Mouse (Mus musculus) thymus, postnatal 10 days (tissue): ENCODE results near the gene Rtn4rl1.
"Not testable (repeated sequence)": the region's sequence is repeated elsewhere in the genome, so short reads cannot be mapped to it uniquely, and the experiment has no call there.

Experiments used
- DNase-seq, 2 experiments: peaks; one replicate each; pipeline ENCODE4 v3.0.0; 2021; ENCODE audit warnings: low spot score in 2 of 2

The Rtn4rl1 gene

DNA sequence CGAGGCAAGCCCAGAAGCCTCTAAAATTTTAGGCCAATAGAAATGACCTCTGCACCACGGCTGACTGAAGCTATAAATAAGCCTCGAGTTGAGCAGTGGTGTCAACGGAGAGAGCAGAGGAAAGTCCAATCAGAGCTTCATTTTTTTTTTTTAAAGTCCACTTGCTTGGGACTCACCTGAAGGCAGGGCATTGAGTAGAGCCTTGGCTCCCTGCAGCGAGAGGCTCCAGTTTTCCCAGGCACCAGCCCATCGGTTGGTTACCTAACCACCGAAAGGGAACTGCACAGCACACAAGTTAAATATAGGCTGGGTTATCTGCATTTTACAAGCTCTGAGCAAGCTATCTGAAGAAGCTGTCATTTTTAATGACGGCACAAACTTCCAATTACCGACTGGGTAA lies 101.3 kb downstream of the Rtn4rl1 start:
- no peak for DNase-seq

- not testable (repeated sequence) for DNase-seq
Observed at GRCm38 (mm10) chr11:75295534-75295933, 102.0 kb downstream of the Rtn4rl1 start.

DNA sequence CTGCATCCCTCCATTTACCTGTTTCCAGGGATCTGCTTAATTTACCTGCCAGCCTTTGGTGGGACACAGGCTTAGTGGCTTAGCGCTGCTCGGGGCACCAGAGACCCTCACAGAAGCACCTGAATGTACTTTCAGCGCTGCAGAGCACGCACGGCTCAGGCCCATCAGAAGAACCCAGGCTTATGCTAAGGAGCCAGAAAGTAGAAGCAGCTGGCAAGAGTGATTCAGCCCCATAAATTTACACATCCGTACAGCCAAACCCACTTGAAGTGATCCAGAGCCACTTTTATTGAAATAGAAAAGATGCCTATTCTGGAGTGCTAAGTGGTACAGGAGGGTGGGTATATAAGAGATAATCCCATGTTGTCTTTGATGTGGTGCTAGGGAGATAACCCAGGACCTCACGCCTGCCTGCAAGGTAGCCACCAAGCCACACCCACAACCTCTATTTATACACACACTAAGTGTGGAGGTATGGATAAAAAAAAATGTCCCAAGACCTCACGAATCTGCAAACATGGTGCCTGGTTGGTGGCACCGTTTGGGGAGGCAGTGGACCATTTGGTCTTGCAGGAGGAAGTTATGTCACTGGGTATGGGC lies 102.9 kb downstream of the Rtn4rl1 start:
- no peak for DNase-seq

GRCm38 (mm10) chr11:75297631-75298030 lies 104.0 kb downstream of the Rtn4rl1 start:
- DNase-seq = no peak

DNA sequence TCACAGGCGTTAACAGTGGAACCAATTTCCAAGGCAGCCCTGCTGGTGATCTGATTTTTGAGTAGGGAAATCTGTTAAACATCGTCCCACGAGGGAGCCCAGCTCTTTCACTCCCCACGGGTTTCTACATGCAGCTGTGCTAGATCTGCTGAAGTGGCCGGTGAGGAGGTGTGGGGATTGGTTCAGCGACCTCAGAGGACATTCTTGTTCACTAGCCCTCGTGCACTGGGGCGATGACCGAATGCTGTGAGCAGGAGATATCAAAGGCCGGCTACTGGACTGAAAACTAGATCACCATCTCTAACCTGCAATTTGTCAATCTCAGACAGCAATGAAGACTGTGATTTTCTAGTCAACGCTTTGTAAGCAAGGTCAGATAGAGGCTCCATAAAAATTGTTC lies 104.9 kb downstream of the Rtn4rl1 start:
- DNase-seq = no peak

DNA sequence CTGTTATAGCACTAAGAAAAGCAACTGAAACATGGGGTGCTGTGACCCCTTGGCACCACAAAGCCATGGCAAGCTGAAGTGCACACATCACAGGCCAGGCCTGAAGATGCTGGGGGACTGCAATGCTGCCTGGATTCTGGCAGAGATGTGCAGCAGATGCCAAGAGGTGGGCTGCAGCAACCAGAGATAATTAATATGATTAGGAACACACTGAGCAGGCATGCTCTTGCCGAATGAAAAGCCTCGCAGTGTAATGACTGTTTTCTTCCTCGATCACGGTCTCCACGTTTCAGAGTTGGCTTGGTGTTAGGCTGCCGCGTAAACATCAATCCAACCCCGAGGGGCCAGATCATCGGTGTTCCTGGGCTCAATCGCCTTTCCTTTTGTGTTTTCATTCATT lies 106.2 kb downstream of the Rtn4rl1 start:
- no peak for DNase-seq

DNA sequence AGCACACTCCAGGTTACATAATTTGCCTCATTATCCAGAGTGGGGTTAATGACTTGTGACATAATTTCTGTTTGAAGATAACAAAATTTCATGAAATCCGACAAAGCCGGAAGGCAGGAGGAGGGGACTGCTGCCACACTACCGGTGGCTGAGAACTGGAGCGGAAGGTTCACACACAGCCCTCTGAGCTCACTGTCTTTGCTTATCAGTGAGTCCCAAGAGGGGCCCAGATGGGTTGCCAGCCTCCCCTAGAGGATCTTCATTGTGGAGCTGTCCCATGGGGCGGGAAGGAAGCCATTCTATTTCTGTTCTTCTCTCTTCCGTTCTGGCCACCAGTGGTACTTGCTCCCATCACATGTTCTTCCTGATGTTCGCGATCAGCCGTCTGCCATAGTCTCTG lies 107.4 kb downstream of the Rtn4rl1 start:
- DNase-seq = no peak

DNA sequence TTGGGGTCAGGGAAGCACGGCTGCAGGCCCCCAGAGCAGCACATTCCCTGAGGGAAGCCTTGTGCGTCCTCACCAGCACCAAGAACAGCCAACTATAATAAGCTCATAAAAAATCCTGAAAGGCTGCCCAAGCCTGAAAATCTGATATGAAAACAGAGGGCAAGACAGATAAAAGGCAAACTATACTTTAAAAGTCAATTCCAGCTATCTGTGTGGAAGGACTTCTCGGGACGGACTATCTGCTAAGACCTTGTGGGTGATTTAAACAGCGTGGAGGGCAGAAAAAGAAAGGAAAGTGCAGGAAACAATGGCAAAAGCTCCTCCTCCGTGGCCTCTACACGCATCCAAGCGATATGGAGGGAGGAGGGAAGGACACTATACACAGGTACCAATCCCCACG lies 111.2 kb downstream of the Rtn4rl1 start:
- no peak for DNase-seq

GRCm38 (mm10) chr11:75308650-75309049 lies 115.1 kb downstream of the Rtn4rl1 start:
- DNase-seq = no peak

GRCm38 (mm10) chr11:75310813-75311212 lies 117.2 kb downstream of the Rtn4rl1 start:
- no peak for DNase-seq

DNA sequence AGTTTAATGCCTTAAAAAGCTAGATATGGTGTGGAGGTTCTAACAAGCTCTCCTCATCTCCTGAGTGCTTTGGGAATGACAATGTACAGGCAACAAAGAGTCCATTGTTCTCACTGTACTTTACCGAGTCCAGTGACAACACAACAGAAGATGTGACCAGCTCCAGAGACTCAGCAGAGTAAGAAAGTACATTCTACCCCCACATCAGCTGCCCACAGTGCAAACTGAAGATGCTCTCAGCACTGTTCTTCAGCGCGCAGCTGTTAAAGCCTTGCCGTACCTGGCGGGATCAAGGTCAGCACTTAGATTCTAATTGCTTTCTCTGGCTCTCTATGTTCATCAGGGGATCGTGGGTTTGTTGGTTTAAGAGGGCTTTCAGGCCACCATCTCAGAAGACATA lies 118.2 kb downstream of the Rtn4rl1 start:
- no peak for DNase-seq

DNA sequence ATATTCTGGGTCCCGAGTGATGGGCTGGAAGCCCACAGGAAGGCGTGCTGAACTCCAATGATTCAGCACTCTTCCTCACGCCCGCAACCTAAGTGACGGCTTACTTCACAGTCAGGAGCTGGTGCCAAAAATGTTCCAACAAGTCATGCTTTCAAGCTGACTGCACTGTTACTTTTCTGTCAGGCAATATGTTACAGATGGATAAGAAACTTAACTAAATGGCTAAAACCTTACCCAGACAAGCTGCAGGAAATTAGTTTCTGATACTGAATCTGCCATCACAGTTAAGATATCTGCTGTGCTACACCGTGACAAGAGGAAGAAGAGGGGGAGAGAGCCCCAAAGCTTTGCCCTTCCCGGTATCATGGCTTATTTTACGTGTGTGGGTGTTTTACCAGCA lies 120.3 kb downstream of the Rtn4rl1 start:
- no peak for DNase-seq
